Mouse (Mus musculus) frontal cortex, postnatal 36 days (tissue): ENCODE data around the gene 4930503B20Rik.

ENCODE experiments used
- DNase-seq, 2 experiments: peaks; one replicate each; pipeline ENCODE4 v3.0.0; 2022; ENCODE audit warnings: low spot score in 2 of 2

4930503B20Rik gene

GRCm38 (mm10) chr3:146651217-146651616 is at the start of gene 4930503B20Rik:
4930503B20Rik (minus strand) TSS chr3:146651317.
- no peak for DNase-seq

DNA sequence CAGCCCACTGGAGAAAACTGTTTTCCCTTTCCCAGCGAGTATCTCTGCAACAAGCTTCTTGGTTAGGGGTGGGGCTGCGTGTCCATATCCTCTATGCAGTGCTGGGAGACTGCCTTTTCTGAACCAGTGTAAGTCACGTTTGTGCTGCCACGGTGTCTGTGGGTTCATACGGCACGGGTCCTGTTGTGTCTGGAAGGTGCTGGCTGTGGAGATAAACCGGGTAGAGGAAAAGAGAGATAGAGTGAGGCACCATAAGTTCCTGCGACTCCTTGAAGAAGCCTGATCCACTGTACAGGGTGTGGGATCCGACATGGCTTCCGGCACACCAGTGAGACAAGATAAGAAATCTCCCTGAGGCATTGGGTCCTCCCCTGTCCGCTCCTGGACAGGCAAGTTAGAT is 48.9 kb upstream of the 4930503B20Rik start:
- DNase-seq, result no peak

DNA sequence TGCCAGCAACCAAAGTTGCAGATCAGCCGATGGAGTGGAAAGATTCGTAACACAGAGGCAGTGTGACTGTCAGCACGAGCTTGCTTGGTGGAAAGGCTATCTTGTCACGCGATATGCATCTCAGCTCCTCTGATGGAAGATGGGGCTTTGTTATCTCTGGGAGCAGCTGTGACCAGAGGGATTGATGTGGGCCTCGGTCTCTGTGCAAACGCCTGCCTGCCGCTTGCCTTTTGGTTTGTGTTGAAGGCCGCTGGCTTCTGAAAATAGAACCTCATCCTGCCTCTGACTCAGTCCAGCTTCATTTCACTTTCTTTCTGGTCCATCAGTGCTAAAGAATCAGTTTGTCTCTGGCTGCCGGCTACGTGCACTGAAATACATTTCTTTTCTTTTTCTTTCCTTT is 47.9 kb upstream of the 4930503B20Rik start:
- no peak for DNase-seq

GRCm38 (mm10) chr3:146692547-146692946 is 41.4 kb upstream of the 4930503B20Rik start:
- DNase-seq, result no peak

DNA sequence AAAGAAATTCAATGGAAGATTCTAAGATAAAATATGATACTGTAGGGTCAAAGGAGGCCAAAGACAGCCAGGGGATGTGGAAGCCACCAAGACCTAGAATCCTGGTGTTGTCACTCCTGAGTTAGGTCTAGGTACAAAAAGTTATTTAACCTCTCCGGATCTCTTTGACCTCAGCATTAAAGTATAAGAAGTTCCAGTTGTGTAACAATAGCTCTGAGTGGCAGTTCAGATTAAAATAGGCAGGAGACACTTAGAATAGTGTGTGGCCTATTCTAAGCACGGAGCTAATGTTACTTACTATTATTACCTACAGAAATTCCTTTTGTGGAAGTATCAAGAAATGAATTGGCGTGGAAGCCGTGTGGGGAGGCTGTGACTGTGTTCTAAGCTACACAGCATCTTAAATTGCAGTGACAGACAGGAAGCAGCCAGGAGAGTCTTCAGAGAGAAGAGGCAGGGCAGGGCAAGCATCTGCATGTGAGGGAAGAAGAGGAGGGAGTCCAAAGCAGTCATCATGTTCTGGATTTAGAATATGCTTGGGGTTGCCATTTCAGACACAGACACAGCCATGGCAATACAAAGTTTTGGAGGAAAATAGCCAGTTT is 36.1 kb upstream of the 4930503B20Rik start:
- DNase-seq, result peak in 1 of 2 experiments; percentile 44

GRCm38 (mm10) chr3:146686428-146686827 is 35.3 kb upstream of the 4930503B20Rik start:
- DNase-seq, result no peak

GRCm38 (mm10) chr3:146684811-146685675 is 33.9 kb upstream of the 4930503B20Rik start, which contains the start of gene Samd13:
Samd13 (minus strand) TSS chr3:146685592.
- DNase-seq, result peak in 1 of 2 experiments; percentile 33

- no peak for DNase-seq
Observed at GRCm38 (mm10) chr3:146683095-146683494, 32.0 kb upstream of the 4930503B20Rik start.

- DNase-seq, result peak; percentile 60 to 80
Observed at GRCm38 (mm10) chr3:146682140-146682651, 31.1 kb upstream of the 4930503B20Rik start.

GRCm38 (mm10) chr3:146681696-146682095 is 30.6 kb upstream of the 4930503B20Rik start:
- DNase-seq, result no peak

DNA sequence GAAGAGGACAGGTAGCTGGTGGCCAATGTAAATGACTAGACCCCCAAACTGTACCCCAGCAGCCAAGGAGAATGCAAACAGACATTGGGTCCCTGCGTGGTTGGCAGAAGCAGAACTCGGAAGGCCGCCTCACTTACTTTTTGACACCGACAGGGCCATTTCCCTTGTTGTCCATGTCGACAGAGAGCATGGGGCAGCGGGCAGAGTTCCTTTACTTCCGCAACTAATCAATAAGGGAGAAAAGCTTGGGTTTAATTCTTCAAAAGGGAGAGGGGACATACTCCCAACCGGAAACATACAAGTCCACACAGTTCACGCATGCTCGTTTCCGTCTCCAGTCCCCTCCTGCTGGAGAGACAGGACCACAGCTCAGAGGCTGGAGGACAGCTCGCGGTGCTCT is 29.5 kb upstream of the 4930503B20Rik start:
- no peak for DNase-seq

DNA sequence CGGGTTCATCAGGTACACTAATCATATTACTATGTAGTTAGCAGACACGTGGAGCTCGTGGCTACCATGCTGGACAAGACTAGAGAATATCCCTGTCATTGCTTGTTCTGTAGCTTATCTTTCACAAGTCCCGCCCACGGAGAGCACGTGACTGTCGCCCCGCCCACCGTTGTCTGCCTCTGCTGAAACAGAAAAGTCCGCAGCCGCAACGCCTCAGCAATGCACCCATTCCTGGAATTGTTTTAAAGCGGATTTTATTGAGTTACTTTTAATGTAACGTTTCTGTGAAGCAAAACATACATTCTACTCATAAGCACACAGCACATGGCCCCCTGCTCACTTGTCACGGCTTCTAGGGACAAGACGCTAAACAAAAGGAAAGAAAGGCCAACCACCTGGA is 28.5 kb upstream of the 4930503B20Rik start:
- DNase-seq, result no peak

GRCm38 (mm10) chr3:146676193-146676592 is 25.1 kb upstream of the 4930503B20Rik start:
- DNase-seq, result no peak

GRCm38 (mm10) chr3:146675101-146675500 is 24.0 kb upstream of the 4930503B20Rik start:
- DNase-seq, result no peak

DNA sequence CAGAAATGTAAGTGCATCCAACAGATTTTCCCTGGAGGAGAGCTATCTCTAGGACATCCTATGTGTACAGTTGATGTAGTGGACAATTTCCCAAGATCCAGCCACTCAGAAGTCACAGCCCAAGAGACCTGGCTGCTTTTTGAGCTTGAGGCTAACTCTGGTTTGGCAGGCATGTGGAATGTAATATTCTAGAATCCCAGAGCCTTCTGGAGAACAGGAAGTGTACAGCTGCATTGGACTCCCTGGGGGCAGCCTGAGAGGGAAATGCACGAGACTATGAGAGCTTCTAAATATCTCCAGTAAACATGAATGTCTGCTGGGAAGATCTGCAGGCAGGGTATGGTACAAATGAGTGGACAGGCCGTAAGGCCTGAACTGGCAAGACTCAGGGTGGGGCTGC is 20.0 kb upstream of the 4930503B20Rik start:
- no peak for DNase-seq

DNA sequence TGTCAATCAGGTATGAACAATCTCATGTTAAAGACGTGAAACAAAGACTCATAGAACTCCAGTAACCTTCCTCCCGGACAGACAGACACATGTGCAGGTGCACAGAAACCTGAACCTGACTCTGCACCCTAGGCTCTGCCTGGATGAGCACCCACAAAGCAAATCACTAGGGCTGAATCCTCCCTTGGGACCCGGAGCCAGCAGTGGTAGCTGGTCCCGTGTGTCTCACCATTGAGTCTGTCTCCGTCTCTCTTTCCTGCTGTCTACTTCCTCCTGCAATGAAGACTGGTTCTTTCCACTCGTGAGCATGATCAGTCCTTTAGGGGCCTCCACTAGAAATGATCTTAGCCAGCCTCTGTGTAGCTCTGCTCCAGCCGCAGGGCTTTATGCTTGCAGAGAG is 10.8 kb upstream of the 4930503B20Rik start:
- DNase-seq, result no peak

GRCm38 (mm10) chr3:146661001-146661400 is 9.9 kb upstream of the 4930503B20Rik start:
- DNase-seq, result no peak

- no peak for DNase-seq
Observed at GRCm38 (mm10) chr3:146659321-146659720, 8.2 kb upstream of the 4930503B20Rik start.

DNA sequence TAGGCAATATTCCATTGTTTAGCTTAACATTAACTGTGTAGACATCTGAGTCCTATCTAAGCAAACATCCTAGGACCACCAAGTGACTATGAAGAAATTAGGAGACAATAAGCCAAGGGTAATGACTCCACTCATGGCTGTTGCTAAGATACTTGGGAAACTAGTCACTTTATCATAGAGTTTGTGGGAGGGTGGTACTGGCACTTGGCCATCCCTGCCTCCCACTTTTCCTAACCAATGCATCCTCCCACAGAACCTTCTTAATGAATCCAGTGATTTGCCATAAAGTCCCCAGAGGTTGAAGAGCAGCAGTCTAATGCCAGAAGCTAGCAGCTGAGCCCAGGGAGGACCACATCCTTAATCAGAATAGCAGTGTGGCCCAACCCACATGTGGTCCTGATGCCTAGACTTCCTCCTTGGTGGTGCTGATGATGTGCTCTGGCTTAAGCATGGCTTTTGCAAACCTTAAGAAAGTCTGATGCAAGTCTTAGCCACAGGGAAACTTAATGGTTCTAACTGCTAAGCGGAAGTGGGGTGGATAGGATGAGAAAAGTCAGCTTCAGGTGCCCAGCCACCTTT is 7.0 kb upstream of the 4930503B20Rik start:
- DNase-seq, result no peak

- no peak for DNase-seq
Observed at GRCm38 (mm10) chr3:146657433-146657832, 6.3 kb upstream of the 4930503B20Rik start.

GRCm38 (mm10) chr3:146655111-146655577 is 4.0 kb upstream of the 4930503B20Rik start:
- DNase-seq, result no peak

- no peak for DNase-seq
Observed at GRCm38 (mm10) chr3:146653692-146654091, 2.6 kb upstream of the 4930503B20Rik start.
